Mouse (Mus musculus) spleen, adult 2 months (tissue): ENCODE results near the gene Ninl.
"Not testable (repeated sequence)": the region's sequence is repeated elsewhere in the genome, so short reads cannot be mapped to it uniquely, and the experiment has no call there.

Experiments used
- CTCF ChIP-seq: fragments of 200-500 bp; IDR thresholded peaks from 2 replicates; pipeline ENCODE4 v1.5.1; 2011; ENCODE audit warnings: mild to moderate bottlenecking, inconsistent platforms; ENCODE audit not compliant: insufficient read depth, insufficient read length, insufficient replicate concordance; ENCODE audit errors: extremely low read depth
- POLR2A ChIP-seq: fragments of 200-500 bp; IDR thresholded peaks from 2 replicates; pipeline ENCODE4 v1.6.1; 2011; ENCODE audit warnings: low read depth, low read length, inconsistent platforms

DNA sequence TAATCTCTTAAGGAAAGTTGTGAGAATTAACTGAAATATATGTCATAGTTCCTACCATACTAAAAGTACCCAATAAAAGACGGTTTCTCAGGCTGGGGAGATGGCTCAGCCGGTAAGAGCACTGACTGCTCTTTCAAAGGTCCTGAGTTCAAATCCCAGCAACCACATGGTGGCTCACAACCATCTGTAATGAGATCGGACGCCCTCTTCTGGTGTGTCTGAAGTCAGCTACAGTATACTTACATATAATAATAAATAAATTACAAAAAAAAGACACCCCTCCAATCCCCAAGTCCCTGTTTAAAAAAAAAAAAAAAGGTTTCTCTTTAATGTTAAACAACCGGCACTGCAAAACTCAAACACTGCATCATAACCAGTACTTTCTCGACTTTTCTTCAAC, 130.3 kb downstream of the Ninl start:
- not testable (repeated sequence) for TF ChIP-seq CTCF, POLR2A
